Mouse (Mus musculus) heart, adult 8-10 months (tissue): ENCODE measurements around the gene Dynlt1b. TPM values are rescaled to one million over a fixed set of nuclear protein-coding genes. Genes with fewer than 3 reads are reported as not detected.
A peak's percentile ranks its signal among the peaks of the same experiment; 100 is the strongest.
"Not testable (repeated sequence)": the region's sequence is repeated elsewhere in the genome, so short reads cannot be mapped to it uniquely, and the experiment has no call there.

Experiments used
- DNase-seq: peaks from one replicate; pipeline ENCODE4 v3.0.0; 2022; ENCODE audit warnings: low spot score
- total RNA-seq, 4 experiments: library from RNA; stranded (reverse); gene quantifications; 2 replicates each; pipeline ENCODE4 v1.2.4; 2022

Dynlt1b gene
- 10 to 100 TPM; 35.1 to 40.2 (median 38.2) TPM for total RNA-seq

DNA sequence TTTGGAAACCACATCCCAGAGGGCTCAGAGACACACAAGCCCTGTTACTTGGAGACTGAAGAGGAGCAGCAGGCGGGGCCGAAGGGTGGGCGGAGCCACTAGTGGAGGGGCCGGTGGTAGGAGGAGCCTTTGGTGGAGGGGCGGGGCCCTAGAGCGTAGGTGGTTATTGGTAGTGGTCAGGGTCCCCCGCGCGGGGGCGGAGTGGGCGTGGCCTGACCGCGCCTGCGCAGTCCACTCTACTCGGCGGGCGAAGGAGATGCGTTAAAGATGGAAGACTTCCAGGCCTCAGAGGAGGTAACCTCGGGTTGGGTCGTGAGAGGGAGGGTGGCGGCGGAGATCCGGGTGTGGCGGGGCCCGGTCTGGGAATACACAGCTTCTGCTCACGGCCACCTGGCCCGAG lies at the start of gene Dynlt1b:
TSS of gene Dynlt1b (plus strand) at position 168 of the 400 bp plus-strand sequence.
- peak; percentile 100 for DNase-seq

DNA sequence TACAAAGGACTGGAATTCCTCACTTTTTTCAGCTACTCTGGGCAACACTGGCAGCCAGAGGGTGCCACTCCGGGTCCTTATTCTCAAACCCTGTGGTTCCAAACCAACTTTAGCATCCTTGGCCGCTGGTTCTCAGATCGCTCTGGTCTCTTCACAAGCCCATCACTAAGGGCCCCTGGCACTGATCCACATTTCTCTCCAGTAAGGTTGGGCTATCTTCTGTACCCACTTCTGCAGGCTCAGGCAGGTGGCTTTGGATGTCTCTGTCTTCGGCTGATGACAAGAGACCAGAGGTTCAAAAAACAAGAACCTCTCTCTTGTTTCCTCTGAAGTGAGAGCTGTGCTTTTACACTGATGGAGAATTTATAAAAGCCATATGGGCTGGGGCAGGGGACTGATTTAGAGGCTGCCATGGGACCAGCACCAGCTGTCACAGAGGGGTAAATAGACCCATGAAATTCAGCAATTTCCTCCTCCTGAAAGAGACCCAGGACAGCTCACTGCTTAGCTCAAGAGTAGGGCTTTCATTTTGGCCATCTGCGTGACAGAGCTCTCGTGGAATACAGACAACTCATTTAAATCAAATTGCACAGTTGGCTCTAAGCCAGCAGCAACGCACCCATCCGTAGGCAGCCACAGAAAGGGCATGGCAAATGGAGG lies 49.6 kb upstream of the Dynlt1b start:
- not testable (repeated sequence) for DNase-seq

DNA sequence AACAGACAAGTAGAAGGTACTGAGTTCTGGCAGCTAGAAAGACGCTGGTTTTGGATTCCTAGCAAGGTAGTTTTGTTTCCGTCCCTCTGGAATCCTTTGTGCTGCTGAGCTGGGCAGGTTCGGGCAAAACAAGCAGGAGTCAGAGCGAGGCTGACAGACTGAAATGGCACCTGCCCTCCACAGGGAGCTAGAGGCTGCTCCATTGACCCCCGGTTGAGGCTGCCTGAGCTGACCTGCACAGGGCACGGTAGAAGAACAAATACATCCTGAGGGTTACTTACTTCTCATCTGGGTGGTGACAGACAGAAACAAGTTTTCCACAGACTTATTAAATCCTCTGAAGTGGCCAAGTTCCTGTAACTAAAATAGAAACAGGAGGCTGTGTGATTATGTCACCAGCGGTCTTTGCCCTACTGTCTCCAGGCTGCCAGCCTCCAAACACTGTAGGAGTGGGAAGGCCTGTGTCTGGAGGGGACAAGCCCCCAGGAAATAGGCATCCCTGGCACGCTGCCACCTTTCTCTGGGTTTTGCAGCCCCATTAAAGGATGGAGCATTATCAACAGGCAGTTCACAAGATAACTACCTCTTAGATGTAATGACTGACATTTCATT lies 48.7 kb upstream of the Dynlt1b start:
- DNase-seq, result not testable (repeated sequence)

DNA sequence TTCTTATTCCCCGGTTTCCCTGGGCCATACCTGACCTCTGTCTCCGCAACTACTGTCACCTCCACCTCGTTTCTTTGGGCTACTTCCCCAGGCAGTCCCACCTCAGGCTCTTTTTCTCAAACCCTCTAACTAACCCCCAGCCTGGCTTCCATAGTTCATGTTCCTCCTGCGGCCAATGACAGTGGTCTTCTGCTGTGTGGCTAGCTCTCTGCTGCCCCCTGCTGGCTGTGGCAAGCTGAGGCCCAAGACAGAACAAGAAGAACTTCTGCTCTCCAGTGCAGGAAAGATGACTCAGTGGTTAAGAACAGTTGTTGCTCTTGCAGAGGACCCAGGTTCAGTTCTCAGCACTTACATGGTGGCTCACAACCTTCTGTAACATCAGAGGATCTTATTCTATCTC lies 43.0 kb upstream of the Dynlt1b start:
- DNase-seq, result not testable (repeated sequence)

DNA sequence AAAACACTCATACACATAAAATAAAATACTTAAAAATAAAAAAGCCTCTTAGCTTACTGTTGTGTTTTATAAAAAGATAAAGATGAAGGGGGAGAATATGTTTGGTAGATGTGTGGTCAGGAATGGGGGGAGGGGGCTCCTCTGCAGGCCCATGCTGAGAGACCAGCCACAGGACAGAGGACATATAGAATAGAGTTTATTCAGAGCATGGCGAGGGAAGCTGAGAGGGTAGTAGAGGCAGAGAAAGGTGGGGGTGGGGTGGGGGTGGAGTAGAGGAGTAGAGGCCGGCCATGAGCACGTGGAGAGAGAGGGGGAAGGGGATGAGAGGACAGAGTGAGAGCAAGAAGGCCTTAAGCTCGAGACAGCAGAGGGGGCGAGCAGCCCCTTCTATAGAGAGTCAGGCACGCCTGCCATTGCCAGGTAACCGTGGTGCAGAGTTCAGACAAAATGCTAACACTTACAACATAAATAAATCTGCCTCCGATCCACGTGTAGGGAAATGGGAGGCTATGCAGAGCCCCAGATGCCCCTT lies 42.5 kb upstream of the Dynlt1b start:
- not testable (repeated sequence) for DNase-seq

DNA sequence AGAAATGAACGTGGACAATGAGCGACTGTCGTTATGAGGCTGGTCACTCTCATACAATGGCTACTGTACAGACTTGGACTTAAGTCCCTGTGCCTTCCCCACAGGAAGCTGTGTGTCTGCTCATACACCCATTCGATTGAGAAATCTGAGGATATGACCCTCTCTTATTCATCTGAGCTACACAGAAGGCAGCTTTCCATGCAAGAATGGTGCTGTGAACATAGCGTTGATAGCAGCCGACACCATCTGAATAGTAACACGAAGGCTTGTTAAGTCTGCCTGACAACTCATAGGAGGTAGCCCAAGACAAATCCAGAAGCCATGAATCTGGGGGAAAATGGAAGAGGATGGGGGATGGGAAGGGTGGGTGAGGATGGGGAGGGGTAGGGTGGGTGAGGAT lies 40.4 kb upstream of the Dynlt1b start:
- DNase-seq, result not testable (repeated sequence)

DNA sequence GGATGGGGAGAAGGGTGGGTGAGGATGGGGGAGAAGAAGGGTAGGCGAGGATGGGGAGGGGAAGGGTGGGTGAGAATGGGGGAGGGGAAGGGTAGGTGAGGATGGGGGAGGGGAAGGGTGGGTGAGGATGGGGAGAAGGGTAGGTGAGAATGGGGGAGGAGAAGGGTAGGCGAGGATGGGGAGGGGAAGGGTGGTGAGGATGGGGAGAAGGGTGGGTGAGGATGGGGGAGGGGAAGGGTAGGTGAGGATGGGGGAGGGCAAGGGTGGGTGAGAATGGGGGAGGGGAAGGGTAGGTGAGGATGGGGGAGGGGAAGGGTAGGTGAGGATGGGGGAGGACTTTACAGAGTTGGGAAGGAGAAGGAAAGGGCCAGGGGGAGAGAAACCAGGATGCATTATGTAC lies 39.2 kb upstream of the Dynlt1b start:
- DNase-seq, result not testable (repeated sequence)

DNA sequence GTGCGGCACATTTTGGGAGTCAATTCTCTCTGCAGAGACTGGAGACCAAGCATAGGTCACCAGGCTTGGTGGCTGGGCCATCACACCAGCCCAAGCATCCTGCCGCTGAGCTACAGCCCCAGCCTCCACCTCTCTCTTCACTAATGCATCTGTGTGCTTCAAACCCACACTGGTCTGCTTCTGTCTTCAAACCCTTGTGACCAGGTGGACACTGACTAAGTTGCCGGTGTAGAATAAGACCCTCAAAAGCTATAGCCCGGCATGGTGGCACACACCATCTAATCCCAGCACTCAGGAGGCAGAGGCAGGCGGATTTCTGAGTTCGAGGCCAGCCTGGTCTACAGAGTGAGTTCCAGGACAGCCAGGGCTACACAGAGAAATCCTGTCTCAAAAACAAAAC lies 38.2 kb upstream of the Dynlt1b start:
- not testable (repeated sequence) for DNase-seq

DNA sequence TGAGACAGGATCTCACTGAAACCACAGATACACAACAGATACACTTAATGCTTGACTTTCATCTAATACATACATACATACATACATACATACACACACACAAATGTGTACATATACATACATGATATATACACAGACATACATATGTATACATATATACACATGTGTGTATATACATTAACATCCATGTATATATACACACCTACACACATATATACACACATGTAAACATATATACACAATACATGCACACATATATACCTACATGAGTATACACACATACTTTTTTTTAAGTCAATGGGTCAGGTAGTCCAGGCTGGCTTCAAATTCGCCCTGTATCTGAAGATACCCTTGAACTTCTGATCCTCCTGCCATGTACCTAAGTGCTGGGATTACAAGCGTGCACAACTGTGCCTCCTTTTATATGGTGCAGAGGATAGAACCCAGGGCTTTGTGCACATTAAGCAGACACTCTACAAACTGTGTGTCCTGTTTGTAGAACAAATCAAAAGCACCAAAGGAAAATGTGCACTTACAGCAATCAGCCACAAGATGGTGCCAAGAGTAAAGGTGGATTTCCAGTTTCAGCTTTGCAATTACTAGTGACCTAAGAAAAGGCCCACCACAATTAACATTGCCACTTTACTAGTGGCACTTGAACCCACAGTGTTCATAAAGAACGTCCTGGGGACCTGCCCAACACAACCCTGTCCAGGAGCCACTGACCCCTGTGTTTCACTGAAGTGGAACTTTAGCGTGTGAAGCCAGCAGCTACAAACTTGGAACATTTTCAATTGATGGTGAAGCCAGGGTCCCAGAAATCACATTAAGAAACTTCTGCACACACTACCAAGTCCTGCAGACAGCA lies 37.2 kb upstream of the Dynlt1b start:
- DNase-seq, result not testable (repeated sequence)

DNA sequence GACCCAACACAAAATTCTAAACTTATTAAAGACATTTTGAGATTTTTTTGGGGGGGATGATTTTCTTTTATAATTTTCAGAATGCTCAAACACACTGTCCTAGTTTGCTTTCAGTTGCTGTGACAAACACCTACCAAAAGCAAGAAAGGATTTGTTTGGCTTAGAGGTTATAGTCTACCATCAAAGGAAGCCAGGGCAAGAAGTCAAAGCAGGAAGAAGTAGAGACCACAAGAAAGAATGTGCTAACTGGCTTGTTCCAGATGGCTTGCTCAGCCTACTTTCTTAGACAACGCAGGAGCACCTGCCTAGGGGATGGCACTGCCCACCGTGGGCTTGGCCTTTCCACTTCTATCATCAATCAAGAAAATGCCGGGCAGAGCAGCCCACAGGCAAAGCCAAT lies 31.8 kb upstream of the Dynlt1b start:
- DNase-seq, result not testable (repeated sequence)

DNA sequence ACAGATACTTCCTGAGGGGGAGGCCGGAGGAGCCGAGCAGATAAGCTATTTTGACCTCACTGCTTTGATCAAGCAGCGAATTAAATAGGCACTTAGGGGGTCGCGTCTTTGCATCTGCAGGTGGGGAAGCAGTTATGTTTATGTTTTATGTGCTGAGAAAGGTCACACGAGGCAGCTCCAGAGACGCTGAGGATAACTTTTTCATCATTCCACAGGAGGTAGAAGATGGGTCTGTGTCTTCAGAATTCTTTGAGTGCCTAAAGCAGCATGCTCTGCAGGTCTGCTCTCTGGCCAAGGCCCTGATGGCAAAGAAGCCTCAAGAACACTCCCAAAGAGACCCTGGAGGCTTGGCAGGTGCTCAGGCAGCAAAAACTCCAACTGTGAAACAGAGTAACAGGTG lies 31.1 kb upstream of the Dynlt1b start:
- DNase-seq, result not testable (repeated sequence)

DNA sequence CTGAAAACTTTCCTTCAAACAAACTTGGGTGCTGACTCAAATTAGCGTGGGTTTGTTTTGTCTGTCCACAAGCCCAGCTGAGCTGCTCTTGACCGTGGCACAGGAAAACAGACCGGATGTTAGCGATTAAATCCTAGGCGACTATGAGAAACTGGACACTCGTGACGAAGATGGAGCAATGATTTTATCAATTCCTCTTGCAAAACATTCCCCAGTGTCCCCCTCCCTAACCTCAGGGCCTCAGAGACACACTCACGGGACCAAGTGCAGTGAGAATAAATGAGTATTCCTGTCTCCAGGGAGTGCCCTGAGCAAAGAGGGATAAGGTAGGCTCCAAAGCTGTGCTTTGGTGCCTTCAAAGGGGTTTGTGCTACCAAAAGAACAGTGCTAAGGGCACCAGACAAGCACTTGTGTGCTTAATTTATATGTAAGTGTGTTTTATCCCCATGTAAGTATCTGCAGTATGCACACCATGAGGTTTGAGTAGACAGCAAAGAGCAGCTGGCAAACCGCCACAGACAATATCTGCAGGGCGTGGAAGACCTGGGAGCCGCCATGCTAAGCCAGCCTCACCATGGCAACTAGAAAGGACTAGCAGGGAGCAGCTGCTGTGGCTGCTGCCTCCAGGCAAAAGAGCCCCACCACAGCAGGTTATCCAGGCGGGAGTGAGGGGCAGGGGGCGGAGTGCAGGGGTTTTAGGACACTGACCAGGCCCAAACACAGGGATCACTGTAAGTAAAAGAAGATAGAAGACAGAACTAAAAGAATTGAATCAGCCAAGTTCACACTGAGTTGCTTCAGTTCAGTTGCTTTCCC lies 30.4 kb upstream of the Dynlt1b start:
- not testable (repeated sequence) for DNase-seq

DNA sequence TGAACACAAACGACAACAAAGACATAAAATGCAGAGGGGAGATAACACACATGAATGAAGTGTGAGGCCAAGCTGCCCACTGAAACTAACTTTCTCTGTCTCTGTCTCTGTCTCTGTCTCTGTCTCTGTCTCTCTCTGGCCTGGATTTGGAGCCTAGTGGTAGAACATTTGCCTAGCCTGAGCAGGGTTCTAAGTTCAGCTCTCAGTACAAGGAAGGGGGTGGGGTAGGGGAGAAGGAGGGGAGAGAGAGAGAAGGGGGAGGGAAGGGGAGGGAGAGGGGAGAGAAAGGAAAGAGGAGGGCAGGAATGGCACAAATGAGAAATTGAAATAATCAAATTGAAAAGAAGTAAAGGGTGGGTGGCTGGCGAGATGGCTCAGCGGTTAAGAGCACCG lies 29.8 kb upstream of the Dynlt1b start:
- not testable (repeated sequence) for DNase-seq

DNA sequence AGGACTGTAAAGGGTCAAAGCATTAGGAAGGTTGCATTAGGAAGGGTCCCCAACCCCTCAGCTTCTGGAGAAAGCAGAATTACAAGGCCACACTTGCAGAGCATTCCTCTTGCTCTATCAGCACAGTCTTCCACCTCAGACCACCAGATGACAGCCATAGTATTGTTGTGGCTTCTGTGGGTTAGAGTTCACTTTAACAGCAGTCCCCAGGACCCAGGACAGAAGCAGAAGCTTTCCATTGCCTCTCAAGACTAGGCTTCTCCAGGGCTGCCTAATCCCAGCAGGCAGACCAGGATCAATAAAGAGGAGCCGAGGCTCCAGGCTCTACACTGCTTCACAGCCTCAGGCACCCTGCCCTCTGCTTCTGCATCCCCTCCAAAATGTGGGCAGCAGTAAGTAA lies 25.4 kb upstream of the Dynlt1b start:
- not testable (repeated sequence) for DNase-seq

DNA sequence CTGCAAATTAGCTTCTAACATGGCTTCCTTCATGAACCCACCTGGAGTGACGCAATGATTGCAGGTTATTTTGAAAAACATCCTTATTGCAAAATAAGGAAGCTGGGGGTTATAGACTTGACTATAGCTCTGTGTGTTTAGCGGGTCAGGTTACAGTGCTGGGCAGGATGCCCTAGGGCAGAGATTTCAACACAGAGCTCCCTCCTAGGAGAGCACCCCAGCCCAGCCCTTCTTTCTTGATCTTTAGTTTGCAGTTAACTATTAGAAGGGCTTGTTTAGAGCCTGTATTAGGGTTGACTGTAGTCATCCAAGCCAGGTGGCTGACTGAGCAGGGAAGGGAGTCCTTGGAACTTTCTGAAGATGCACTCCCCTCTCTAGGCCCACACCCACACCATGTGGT lies 22.9 kb upstream of the Dynlt1b start:
- DNase-seq, result not testable (repeated sequence)

DNA sequence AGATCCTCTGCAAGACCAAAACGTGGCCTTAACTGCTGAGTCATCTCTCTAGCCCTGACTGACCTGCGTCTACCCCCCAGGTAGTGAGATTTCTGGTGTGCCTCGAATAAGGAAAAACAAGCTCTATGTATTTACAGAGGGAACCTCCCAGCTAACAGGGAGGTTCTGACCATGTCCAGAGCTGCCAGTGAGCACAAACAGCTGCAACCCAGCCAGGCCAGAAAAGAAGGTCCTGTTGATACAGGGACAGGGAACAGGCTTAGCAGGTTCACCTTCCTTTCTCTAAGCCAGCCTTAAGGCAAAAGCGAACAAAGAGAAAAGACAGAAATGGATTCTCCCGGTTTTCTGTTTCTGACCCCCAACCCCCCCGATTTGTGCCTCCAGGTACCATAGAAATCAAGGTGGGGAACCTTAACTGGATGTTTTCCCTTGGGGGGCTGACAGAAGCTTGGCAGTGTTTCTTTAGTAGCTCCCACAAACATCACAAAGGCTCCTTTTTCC lies 19.1 kb upstream of the Dynlt1b start:
- DNase-seq, result not testable (repeated sequence)

DNA sequence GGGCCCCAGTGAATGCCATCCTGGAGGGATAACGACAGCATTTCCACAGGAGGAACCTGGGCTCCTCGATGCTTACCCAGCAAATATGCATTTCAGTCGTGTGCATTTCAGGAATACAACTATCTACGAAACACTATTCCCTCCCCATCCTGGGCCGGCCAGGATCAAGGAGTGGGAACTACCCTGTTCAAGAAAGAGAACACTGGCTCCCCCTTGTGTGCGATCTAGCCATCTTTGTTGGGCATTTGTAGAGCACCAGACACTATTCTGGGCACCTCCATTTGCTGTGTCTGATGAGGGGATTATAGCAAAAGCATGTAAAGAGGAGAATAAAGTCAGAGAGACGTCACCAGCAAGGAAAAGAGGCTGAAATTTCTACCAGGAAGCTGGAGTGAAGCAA lies 12.8 kb upstream of the Dynlt1b start:
- DNase-seq, result not testable (repeated sequence)

DNA sequence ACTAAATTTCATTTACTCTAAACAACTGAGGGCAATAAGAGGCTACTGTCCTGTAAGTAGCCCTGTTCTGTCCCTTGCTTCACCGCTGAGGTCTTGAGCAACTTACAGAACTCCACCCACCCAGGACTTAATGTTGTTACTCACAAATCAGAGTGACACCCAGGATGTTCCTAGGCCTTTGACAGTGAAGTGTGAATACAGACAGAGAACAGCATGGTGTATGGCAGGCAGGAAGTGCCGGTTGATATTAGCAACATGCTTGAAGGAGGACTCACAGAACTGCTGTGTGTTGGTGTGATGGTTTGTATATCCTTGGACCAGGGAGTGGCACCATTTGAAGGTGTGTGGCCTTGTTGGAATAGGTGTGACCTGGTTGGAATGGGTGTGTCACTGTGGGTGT lies 9.4 kb upstream of the Dynlt1b start:
- not testable (repeated sequence) for DNase-seq

DNA sequence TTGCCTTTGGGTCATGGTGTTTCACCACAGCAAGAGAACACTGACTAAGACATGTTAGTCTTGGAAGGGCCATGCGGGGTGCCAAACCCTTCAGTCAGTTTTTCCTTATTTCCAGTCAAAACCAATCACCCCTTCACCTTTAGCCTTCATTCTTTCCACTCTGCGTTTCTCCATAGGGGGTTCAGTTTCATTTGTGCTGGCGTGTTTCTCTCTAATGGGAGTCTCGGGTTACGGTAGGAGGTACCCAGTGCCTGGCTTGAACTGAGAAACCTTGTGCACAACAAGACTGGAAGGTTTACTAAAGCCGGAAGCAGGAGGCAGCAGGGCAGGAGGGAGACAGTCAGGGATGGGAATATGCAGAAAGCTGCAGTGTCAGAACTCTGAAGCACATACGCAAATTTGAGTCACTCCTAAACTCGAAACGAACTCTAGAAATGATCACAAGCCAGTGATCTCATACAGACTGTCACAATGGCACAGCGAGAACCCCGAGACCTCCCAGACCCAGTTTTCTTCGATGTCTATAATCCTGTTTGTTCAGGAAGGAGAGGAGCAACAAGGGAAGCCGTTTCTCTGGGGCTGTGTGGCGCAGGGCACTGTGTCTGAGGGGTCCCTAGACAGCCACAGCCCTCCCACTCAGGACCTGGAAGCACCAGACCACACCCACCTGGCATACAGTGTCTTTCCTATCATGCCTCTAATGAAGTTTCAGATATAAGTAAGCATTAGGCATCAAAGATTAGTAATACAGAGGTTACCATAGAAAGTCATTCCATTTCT lies 8.2 kb upstream of the Dynlt1b start:
- not testable (repeated sequence) for DNase-seq

DNA sequence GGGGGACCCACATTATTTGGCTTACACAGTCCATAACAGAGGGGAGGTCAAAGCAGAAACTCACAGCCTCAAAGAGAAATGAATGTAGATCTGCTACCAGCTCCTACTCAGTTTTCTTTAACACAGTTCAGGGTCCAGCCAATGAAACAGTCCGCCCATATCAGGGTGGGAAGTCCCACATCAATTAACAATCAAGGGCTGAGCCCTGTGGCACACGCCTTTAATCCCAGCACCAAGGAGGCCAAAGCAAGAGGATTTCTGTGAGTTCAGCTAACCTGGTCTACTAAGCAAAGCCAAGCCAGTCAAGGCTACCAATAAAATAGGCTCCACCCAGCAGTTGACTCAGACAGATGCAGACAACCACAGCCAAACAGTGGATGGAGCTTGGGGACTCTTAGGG lies 7.5 kb upstream of the Dynlt1b start:
- DNase-seq, result not testable (repeated sequence)
